Mouse (Mus musculus) urinary bladder, postnatal 0 days (tissue): ENCODE measurements around the gene Mrgprb3. TPM values are rescaled to one million over a fixed set of nuclear protein-coding genes. Genes with fewer than 3 reads are reported as not detected.

Experiments used
- polyA plus RNA-seq: library from polyadenylated mRNA; unstranded; fragments of >200 nt; fragmentation: Nextera tagmentation; extraction: Ambion mirVana; gene quantifications from 2 replicates; pipeline ENCODE4 v1.2.1, GENCODE M21; 2015

Gene Mrgprb3
- polyA plus RNA-seq = not detected in 2 replicates

GRCm38 (mm10) chr7:48643711-48644110, at the start of gene Mrgprb3:
Mrgprb3 (minus strand) TSS chr7:48643811.

Other genes with a start within 250 kb of the Mrgprb3 start
- 0.42 and 0.62 TPM in 2 replicates for gene Mrgprb1, start 187.5 kb downstream of the Mrgprb3 start, polyA plus RNA-seq
- gene Mrgprx2, start 144.5 kb downstream of the Mrgprb3 start, polyA plus RNA-seq = 0.12 and 0.15 TPM in 2 replicates
- 0.58 and 0.97 TPM in 2 replicates for gene Mrgprb2, start 85.7 kb downstream of the Mrgprb3 start, polyA plus RNA-seq
- 24.4 and 28.7 TPM in 2 replicates for gene Zdhhc13, start 145.2 kb upstream of the Mrgprb3 start, polyA plus RNA-seq
- not detected in 2 replicates for gene Csrp3, start 204.2 kb upstream of the Mrgprb3 start, polyA plus RNA-seq
- 3.6 and 5.8 TPM in 2 replicates for gene E2f8, start 237.8 kb upstream of the Mrgprb3 start, polyA plus RNA-seq